Mouse (Mus musculus) brain, adult 2 months (tissue): Measurements from ENCODE around the gene Cckbr.

Source experiments
- DNase-seq: peaks from one replicate; pipeline ENCODE4 v3.0.0; 2011; ENCODE audit warnings: low read depth, low spot score

Cckbr gene

GRCm38 (mm10) chr7:105425424-105426043 lies at the start of gene Cckbr:
TSS of gene Cckbr (plus strand) at chr7:105425731.
- DNase-seq: peak; percentile 68

DNA sequence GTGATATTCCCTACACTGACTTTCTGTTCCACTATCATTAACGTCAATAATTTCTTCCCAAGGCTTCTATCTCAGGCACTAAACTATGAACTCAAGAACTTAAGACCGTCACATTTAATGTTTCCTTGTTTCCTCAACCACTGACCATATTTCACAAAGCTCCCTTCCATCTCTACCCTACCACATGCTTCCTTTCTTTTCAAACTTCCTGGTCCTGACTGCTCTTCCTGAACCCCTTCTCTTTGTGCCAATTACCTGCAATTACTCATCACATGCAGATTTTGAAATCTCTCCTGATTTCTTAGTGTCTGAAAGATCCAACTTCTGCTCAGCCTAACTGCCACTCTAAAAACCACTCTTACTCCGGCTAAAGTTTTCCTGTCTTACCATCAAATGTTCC lies 45.2 kb upstream of the Cckbr start:
- no peak for DNase-seq

DNA sequence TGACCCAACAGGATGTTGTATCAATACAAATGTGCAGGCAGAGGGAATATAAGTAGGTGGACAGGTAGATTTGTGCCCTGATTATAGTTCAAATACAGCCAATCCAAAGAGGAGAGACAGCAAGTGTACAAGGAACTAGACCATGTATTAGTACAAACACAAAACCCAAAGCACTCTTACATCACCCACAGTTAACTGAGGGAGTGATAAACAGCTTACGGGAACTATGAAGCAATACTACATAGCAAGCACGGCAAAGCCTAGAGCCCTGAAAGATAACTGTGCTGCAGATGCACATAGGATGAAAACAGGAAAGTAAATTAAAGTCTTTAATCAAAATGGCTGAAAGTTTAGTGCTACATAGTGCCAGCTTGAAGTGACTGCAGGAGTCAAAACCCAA lies 37.8 kb upstream of the Cckbr start:
- DNase-seq: no peak

DNA sequence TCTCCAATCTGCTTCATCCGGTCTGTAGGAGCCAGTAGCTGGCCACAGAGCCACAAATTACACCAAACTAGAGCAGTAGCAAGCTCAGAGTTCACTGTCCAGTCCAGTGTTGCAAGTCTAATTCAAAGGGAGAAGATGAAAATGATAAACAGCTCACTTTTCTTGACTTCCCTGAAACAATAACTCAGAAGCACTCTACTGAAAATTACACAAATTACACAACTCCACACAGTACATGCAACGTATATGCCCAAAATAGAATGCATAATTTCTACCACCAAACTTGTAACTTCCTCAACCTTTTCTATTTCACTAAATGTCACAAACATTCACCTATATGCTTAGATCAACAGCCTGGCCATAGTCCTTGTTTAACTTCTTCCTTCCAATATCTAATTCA lies 35.3 kb upstream of the Cckbr start:
- no peak for DNase-seq

GRCm38 (mm10) chr7:105394606-105395005 lies 30.9 kb upstream of the Cckbr start:
- peak; percentile 61 for DNase-seq

GRCm38 (mm10) chr7:105395131-105395820 lies 30.3 kb upstream of the Cckbr start:
- DNase-seq: no peak

- DNase-seq: no peak
These were observed 29.4 kb upstream of the Cckbr start for GRCm38 (mm10) chr7:105396126-105396525.

DNA sequence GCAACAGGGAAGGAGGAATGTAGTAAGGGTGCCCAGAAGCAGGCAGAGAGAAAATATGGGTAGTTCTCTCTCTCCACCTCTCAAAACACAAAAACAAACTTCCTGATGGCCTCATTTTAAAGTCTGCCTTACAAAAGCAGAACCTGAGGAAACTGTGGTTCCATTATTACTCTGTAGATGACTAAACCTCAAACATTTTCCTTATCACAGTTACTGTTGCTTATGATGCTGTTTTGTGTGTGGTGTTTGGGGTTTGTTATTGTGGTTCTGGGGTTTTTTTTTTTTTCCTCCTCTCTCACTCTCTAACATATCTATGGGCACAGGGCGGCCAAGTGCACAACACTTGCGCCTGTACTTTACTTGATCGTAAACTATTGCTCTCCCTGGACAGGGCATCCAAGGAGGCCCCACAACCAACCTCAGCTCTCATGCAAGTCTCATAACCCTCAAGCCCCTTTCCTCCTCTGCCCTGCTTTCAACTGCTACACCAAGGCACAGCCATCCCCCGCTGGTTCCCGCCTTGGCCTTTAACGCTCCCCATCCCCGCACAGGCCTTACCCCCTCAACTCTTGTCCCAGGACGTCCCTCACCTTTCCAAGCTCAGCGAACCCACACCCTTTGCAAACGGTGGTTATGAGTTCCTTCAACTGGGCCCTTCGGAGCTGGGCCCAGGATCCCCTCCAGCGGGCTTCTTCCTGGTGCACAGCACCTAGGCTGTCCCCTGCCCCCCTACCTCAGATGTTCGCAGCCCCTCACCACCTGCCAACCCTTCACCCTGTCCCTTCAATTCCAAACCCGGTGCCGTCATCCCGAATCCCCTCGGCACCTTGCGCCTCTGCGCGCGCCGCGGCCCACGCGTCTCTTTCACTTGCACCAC lies 26.2 kb upstream of the Cckbr start:
- DNase-seq: no peak

- DNase-seq: peak; percentile 100
These were observed 25.5 kb upstream of the Cckbr start, which contains the start of gene Fam160a2 for GRCm38 (mm10) chr7:105399935-105400624. TSS of gene Fam160a2 (minus strand) at chr7:105400054.

- no peak for DNase-seq
These were observed 21.3 kb upstream of the Cckbr start, which contains the start of gene Cnga4 for GRCm38 (mm10) chr7:105404268-105404667. TSS of gene Cnga4 (plus strand) at chr7:105404568.

DNA sequence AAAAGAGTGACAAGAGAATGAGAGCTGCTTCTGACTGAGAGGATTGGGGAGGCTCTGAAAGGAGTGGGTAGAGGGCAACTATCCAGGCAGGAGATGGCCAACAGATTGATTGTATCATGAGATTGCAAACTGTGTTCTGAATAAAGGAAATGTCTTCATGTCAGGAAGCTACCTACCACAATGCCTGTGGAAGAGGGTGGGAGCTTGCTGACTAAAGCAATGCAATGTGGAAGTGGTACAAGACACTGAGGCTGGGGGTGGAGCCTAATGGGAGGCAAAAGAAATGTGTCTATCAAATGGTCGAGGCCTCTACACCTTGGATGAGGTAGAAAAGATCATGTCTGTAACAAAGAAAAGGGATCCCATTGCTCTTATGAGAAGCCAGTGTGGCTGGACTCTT lies 19.2 kb upstream of the Cckbr start:
- DNase-seq: no peak

DNA sequence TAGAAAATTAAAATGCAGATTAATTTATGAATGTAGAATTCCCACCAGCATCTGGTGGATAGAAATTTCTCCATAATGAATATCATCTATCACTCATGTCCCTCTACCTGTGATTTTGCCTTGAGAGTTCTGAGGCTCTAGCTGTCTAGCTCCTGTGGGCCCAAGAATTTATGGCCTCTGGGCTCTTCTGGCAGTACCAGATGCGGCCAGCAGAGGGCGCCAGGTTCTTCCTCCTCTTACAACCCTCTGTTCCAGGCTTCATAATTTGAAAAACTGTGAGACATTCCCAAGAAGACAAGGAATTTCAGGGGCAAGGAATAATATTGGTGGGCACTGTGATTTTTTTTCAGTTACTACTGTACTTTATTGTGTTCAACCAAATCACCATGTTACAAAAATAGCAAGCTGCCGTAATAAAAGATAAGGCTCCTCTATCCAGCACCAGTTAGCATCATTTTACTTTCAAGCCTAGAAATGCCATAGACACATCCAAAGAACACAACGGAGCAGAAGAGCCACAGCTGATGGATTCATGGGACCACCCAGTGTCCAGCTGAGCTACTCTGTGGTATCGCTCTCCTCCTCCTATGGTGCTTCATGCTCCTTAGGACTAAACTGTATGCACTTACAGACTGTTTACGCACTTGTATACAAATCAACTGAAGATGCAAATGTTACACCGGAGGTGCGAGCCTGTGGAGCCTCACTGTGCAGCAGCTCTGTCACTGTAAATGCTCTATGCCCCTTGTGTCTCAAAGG lies 13.5 kb upstream of the Cckbr start:
- DNase-seq: peak; percentile 78

- peak; percentile 68 for DNase-seq
These were observed 11.1 kb upstream of the Cckbr start for GRCm38 (mm10) chr7:105414385-105414784.

GRCm38 (mm10) chr7:105416529-105416928 lies 9.0 kb upstream of the Cckbr start:
- peak; percentile 56 for DNase-seq

GRCm38 (mm10) chr7:105418106-105418505 lies 7.4 kb upstream of the Cckbr start:
- peak; percentile 62 for DNase-seq

GRCm38 (mm10) chr7:105420903-105421302 lies 4.6 kb upstream of the Cckbr start:
- no peak for DNase-seq

DNA sequence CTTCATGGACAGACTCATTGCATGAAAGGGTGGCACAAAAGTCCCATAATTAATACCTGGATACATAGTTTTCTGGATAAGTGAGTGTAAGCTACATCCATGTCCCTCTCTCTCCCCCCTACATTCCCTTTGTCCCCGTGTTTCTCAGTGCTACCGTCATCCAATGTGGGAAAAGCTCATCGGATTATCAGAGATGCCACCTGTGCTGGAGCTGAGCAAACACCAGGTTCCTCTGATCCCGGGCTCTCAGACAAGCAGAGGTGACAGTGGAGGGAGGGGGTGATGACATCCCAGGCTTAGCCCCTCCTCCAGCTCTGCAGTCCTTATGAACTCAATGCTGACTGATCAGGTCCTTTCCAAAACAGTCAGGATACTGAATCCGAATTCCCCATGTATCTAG lies 1.2 kb upstream of the Cckbr start:
- no peak for DNase-seq

DNA sequence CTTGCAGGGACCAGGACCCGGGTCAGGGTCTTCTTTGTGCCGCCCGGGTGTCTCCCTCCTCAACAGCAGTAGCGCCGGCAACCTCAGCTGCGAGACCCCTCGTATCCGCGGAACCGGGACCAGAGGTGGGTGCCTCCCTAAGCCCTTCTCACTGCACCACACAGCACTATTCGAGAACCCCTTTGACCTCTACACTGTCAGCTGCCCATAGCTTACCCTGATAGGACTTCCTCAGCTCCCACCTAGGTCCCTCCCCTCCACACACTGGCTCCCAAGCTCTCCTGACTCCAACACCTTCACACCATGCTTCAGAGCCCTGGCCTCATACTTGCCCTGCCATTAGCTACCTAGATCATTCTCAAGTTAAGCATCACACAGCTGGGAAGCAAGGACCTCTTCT lies 520 bp downstream of the Cckbr start:
- DNase-seq: no peak

- DNase-seq: peak; percentile 39
These were observed 6.5 kb downstream of the Cckbr start for GRCm38 (mm10) chr7:105432058-105432457.

- no peak for DNase-seq
These were observed 8.3 kb downstream of the Cckbr start for GRCm38 (mm10) chr7:105433859-105434258.

DNA sequence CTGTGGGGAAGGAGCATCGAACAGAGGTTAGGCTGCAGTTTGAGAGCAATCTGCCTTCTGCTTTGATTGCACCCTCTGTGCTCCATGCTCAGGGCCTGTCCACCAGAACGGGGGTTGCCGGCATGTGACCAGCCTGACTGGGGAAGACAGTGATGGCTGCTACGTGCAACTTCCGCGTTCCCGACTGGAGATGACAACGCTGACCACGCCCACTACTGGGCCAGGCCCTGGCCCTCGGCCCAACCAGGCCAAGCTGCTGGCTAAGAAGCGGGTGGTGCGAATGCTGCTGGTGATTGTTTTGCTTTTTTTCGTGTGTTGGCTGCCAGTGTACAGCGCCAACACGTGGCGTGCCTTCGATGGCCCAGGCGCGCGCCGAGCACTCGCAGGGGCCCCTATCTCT lies 9.3 kb downstream of the Cckbr start:
- no peak for DNase-seq
